Mouse (Mus musculus): ENCODE measurements around the gene Cyp11a1. TPM values are rescaled to one million over a fixed set of nuclear protein-coding genes. Genes with fewer than 3 reads are reported as not detected.

Gene Cyp11a1
- polyA plus RNA-seq, 1 experiment = 0.67 TPM

DNA sequence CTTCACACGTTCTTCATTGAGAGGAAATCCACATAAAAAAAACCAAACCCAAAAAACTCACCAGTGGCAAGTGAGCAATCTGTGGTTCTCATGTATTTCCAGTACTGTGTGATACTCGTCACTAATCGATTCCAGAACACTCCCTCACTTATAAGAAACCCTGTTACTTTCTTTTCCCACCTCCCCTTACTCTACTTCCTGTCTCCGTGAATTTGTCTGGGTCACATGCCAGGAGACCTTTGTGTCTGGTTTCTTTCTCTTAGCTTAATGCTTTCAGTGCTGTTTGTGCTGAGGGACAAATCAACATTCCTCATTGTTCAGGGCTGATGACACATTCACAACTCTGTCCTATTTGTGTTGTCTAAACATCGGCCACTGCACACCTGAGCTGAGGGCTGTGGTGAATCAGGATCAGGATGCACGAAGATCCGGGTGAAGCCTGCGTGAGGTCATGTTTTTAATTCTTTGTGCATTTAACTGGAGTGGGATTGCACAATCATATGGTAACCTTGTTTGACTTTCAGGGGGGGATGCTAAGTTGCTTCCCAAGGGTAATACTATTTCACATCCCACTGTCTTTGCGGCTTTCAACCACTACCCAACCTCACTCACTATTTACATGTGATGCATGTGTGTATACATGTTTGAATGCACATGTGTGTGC is 33.3 kb upstream of the Cyp11a1 start:
- no peaks in the 10 kb centered on the region for H3K27me3 ChIP-seq (ENCODE audit: control insufficient read depth, insufficient read depth, low read length)
- no peaks in the 10 kb centered on the region for H3K36me3 ChIP-seq (ENCODE audit: control insufficient read depth, insufficient read depth, low read length)
- peaks cover 55% of the 10 kb centered on the region; the same call in 1 of the 2 replicates for H3K4me1 ChIP-seq (ENCODE audit: control insufficient read depth, insufficient read depth, insufficient read length)
- H3K4me3 ChIP-seq (ENCODE audit: extremely low read depth, insufficient read depth, insufficient read length) = no peak overlapping the region
- no peak for DNase-seq (ENCODE audit: low read depth in 1 of 2, low spot score in 2 of 2)
- TF ChIP-seq POLR2A (IDR thresholded peaks at IDR 0.05; ENCODE audit: low read depth, low read length) = no peak
- TF ChIP-seq CTCF (IDR thresholded peaks at IDR 0.05; ENCODE audit: extremely low read depth, insufficient read depth, insufficient read length, insufficient replicate concordance) = no peak
- WGBS = 39% methylated on average over 9 of the region's 9 CpGs
- no peak overlapping the region for H3K27ac ChIP-seq (ENCODE audit: insufficient read depth, low read length)

DNA sequence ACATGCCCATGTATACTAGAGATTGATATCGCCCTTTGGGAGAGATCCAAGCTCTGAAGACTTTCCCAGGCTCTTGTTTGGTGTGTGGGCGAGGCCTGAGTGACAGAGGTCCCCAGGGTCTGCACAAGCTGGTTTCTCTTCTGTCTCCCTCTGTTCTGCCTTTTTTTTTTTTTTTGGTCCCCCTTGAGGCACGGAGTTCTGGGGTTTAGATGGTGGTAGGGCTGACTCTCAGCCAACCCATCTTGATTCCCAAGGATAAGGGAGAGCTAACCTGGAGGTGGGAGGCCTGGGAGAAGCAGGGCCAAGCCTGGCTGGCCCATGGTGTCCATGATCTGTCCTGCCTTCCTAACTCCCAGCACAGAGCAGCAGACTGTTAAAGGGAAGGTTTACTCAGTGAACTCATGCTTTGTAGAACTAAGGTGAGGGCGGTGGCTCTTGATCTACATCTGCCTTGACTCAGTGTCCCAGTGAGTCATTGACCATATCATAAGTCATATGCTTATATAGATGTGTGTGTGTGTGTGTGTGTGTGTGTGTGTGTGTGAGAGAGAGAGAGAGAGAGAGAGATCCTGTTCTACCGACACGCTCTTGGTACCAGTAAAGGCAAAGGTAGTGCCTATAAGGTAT is 32.7 kb upstream of the Cyp11a1 start:
- H3K36me3 ChIP-seq (ENCODE audit: control insufficient read depth, insufficient read depth, low read length) = no peaks in the 10 kb centered on the region
- H3K27ac ChIP-seq (ENCODE audit: insufficient read depth, low read length) = no peak overlapping the region
- WGBS = 52% methylated on average over 6 of the region's 6 CpGs
- no peak overlapping the region for H3K4me3 ChIP-seq (ENCODE audit: extremely low read depth, insufficient read depth, insufficient read length)
- peaks cover 54% of the 10 kb centered on the region; the same call in 1 of the 2 replicates for H3K4me1 ChIP-seq (ENCODE audit: control insufficient read depth, insufficient read depth, insufficient read length)
- H3K27me3 ChIP-seq (ENCODE audit: control insufficient read depth, insufficient read depth, low read length) = no peaks in the 10 kb centered on the region
- no peak for TF ChIP-seq CTCF (IDR thresholded peaks at IDR 0.05; ENCODE audit: extremely low read depth, insufficient read depth, insufficient read length, insufficient replicate concordance)
- TF ChIP-seq POLR2A (IDR thresholded peaks at IDR 0.05; ENCODE audit: low read depth, low read length) = no peak
- DNase-seq (ENCODE audit: low read depth in 1 of 2, low spot score in 2 of 2) = no peak

DNA sequence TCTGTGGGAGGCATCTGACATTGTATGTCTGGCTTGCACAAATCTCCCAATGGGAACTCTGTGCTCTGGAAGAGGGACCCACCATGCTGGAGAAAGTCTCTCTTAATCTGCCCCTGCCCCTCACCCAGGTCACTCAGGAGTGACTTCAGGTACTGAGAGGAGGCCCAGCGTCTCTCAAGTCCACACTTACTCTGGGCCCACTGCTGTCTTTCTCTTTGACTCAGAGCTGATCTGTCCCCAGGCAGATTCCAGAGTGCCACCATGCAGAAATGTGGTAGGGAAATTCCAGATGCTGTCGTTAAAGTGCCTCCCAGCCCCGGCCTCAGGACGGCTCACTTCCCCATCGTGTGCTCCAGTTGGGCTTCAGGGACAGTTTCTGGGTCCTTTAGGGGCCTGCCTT is 32.0 kb upstream of the Cyp11a1 start:
- peaks cover 54% of the 10 kb centered on the region; the same call in 1 of the 2 replicates for H3K4me1 ChIP-seq (ENCODE audit: control insufficient read depth, insufficient read depth, insufficient read length)
- no peak for TF ChIP-seq CTCF (IDR thresholded peaks at IDR 0.05; ENCODE audit: extremely low read depth, insufficient read depth, insufficient read length, insufficient replicate concordance)
- no peak for TF ChIP-seq POLR2A (IDR thresholded peaks at IDR 0.05; ENCODE audit: low read depth, low read length)
- H3K27me3 ChIP-seq (ENCODE audit: control insufficient read depth, insufficient read depth, low read length) = no peaks in the 10 kb centered on the region
- H3K36me3 ChIP-seq (ENCODE audit: control insufficient read depth, insufficient read depth, low read length) = no peaks in the 10 kb centered on the region
- no peak overlapping the region; the same call in 1 of the 2 replicates for H3K27ac ChIP-seq (ENCODE audit: insufficient read depth, low read length)
- no peak overlapping the region for H3K4me3 ChIP-seq (ENCODE audit: extremely low read depth, insufficient read depth, insufficient read length)
- no peak for DNase-seq (ENCODE audit: low read depth in 1 of 2, low spot score in 2 of 2)
- WGBS = 47% methylated on average over 5 of the region's 5 CpGs

DNA sequence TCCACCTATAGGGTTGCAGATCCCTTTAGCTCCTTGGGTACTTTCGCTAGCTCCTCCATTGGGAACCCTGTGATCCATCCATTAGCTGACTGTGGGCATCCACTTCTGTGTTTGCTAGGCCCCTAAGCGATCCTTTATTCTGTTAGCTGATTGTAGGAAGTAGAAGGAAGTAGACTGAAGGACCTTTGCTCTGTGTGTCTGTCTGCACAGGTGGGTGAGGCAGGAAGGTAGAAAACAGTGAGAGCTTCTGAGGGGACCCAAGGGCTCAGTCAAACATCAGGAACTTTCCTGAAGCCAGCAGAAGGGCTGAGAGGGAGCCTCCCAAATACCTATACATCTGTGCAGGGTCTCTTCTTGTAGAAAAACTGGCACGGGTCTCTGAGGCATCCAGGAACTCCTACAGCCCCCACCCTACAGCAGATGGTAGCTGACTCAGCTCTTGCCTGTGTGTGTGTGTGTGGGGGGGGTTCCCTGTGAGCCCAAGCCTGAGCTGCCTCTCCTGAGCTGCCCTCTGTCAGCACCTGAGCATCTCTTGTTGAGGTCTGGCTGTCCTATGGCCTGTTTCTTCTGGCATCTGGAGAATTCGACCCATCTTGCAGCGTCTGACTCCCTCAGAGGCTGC is 30.9 kb upstream of the Cyp11a1 start:
- 73% methylated on average over 5 of the region's 5 CpGs for WGBS
- no peak overlapping the region for H3K27ac ChIP-seq (ENCODE audit: insufficient read depth, low read length)

DNA sequence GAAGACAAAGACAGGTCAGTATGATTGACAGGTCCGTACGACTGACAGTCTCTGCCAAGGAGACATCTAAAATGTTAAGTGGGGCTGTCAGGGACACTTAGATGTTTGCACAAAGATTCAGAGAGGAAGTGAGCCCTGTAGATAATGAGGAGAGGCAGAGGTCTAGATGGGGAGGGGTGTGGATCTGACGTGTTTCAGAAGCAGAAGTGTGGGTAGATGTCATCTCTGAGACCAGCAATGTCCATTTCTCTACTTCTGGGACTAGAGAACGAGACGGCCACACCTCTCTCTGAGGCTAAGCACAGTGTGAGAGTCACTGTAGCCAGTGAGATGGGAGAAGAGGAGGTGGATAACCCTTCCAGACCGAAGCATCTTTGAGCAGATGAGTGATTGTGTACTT is 28.2 kb upstream of the Cyp11a1 start:
- TF ChIP-seq CTCF (IDR thresholded peaks at IDR 0.05; ENCODE audit: extremely low read depth, insufficient read depth, insufficient read length, insufficient replicate concordance) = no peak
- TF ChIP-seq POLR2A (IDR thresholded peaks at IDR 0.05; ENCODE audit: low read depth, low read length) = no peak
- H3K36me3 ChIP-seq (ENCODE audit: control insufficient read depth, insufficient read depth, low read length) = no peaks in the 10 kb centered on the region
- H3K4me3 ChIP-seq (ENCODE audit: extremely low read depth, insufficient read depth, insufficient read length) = no peak overlapping the region
- 0 out of 2 replicates have a peak overlapping the region, but pooled peaks have one; percentile 4 for H3K27ac ChIP-seq (ENCODE audit: insufficient read depth, low read length)
- DNase-seq (ENCODE audit: low read depth in 1 of 2, low spot score in 2 of 2) = no peak
- H3K4me1 ChIP-seq (ENCODE audit: control insufficient read depth, insufficient read depth, insufficient read length) = peaks cover 27% of the 10 kb centered on the region; the same call in 1 of the 2 replicates
- no peaks in the 10 kb centered on the region for H3K27me3 ChIP-seq (ENCODE audit: control insufficient read depth, insufficient read depth, low read length)
- WGBS = 40% methylated on average over 6 of the region's 6 CpGs

More for the DNA sequence above, 30.9 kb upstream of the Cyp11a1 start:
- no peak for DNase-seq (ENCODE audit: low read depth in 1 of 2, low spot score in 2 of 2)
- no peak overlapping the region for H3K4me3 ChIP-seq (ENCODE audit: extremely low read depth, insufficient read depth, insufficient read length)
- no peaks in the 10 kb centered on the region for H3K27me3 ChIP-seq (ENCODE audit: control insufficient read depth, insufficient read depth, low read length)
- TF ChIP-seq POLR2A (IDR thresholded peaks at IDR 0.05; ENCODE audit: low read depth, low read length) (no peak), CTCF (IDR thresholded peaks at IDR 0.05; ENCODE audit: extremely low read depth, insufficient read depth, insufficient read length, insufficient replicate concordance) (no peak)
- H3K4me1 ChIP-seq (ENCODE audit: control insufficient read depth, insufficient read depth, insufficient read length) = peaks cover 45% of the 10 kb centered on the region; the same call in 1 of the 2 replicates
- no peaks in the 10 kb centered on the region for H3K36me3 ChIP-seq (ENCODE audit: control insufficient read depth, insufficient read depth, low read length)

DNA sequence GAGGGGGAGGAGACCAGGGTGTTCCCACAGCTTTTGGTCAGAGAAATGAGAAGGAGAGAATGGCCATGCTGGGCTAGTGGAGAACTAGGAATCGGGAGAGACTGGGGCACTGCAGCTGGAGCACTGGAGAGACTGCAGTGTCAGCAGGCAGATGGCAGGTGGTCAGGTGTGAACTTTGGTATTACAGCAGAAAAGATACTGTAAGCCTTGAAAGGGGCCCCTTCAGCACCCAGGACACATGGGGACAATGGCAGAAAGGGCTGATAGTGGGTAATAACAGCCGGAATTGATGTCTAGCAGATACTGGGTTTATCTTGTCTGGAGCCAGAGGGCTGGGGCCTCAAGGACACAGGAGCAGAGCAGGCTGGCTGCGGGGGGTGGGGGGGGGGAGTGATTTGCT is 27.4 kb upstream of the Cyp11a1 start:
- TF ChIP-seq POLR2A (IDR thresholded peaks at IDR 0.05; ENCODE audit: low read depth, low read length) (no peak), CTCF (IDR thresholded peaks at IDR 0.05; ENCODE audit: extremely low read depth, insufficient read depth, insufficient read length, insufficient replicate concordance) (no peak)
- peaks cover 20% of the 10 kb centered on the region; the same call in 1 of the 2 replicates for H3K4me1 ChIP-seq (ENCODE audit: control insufficient read depth, insufficient read depth, insufficient read length)
- no peaks in the 10 kb centered on the region for H3K36me3 ChIP-seq (ENCODE audit: control insufficient read depth, insufficient read depth, low read length)
- 93% methylated on average over 3 of the region's 3 CpGs for WGBS
- DNase-seq (ENCODE audit: low read depth in 1 of 2, low spot score in 2 of 2) = no peak
- no peak overlapping the region for H3K4me3 ChIP-seq (ENCODE audit: extremely low read depth, insufficient read depth, insufficient read length)
- no peaks in the 10 kb centered on the region for H3K27me3 ChIP-seq (ENCODE audit: control insufficient read depth, insufficient read depth, low read length)
- no peak overlapping the region for H3K27ac ChIP-seq (ENCODE audit: insufficient read depth, low read length)
